Comparison of ENCODE assay signal across 26 mouse cellular contexts in genomic region chr13:86726695-86727094, GRCm38 (mm10).
"Had no signal": no experiment of that assay in that cellular context is flagged by ENCODE, and none has a peak within 500 bp of the region (broad histone marks: within the 10 kb centered on the region; RNA-seq: fewer than 3 reads in every experiment).

No protein-coding gene starts in this region.

- ATAC-seq: hindbrain, embryonic 16.5 days; inflammation-experienced regulatory T-cells, adult 6 months; intestine, embryonic 15.5 days; intestine, postnatal 0 days; liver, embryonic 12.5 days had no signal

- DNase-seq: gastrocnemius, postnatal 14 days; gastrocnemius, postnatal 36 days; heart, adult 11 months; heart, adult 2 months; heart, postnatal 14 days; heart, postnatal 36 days; kidney, adult 18-20 months; kidney, adult 8-10 months; kidney, postnatal 10 days; kidney, postnatal 25 days; kidney, postnatal 4 days had no signal

- H3K4me1 ChIP-seq: heart, embryonic 13.5 days; heart, embryonic 15.5 days; hindbrain, embryonic 10.5 days; hindbrain, embryonic 12.5 days; intestine, embryonic 15.5 days; limb, embryonic 13.5 days; limb, embryonic 15.5 days; liver, embryonic 12.5 days had no signal

- H3K4me3 ChIP-seq: heart, adult 2 months; heart, embryonic 13.5 days; heart, embryonic 15.5 days; hindbrain, embryonic 10.5 days; hindbrain, embryonic 12.5 days; intestine, embryonic 15.5 days; layer of hippocampus, adult 2 months; left cerebral cortex, adult 2 months; limb, embryonic 13.5 days; limb, embryonic 15.5 days; liver, embryonic 12.5 days had no signal

- H3K27me3 ChIP-seq: heart, embryonic 13.5 days; heart, embryonic 15.5 days; hindbrain, embryonic 12.5 days; intestine, embryonic 15.5 days; limb, embryonic 13.5 days; limb, embryonic 15.5 days; liver, embryonic 12.5 days had no signal

- H3K9ac ChIP-seq: heart, embryonic 13.5 days; heart, embryonic 15.5 days; hindbrain, embryonic 12.5 days; hindbrain, embryonic 14.5 days; intestine, embryonic 15.5 days; limb, embryonic 13.5 days; limb, embryonic 15.5 days; liver, embryonic 12.5 days had no signal

- H3K27ac ChIP-seq: heart, adult 2 months; heart, embryonic 13.5 days; heart, embryonic 15.5 days; hindbrain, embryonic 10.5 days; hindbrain, embryonic 12.5 days; hindbrain, embryonic 14.5 days; intestine, embryonic 15.5 days; layer of hippocampus, adult 2 months; left cerebral cortex, adult 2 months; limb, embryonic 13.5 days; limb, embryonic 15.5 days; liver, embryonic 12.5 days had no signal

- H3K36me3 ChIP-seq: heart, embryonic 13.5 days; heart, embryonic 15.5 days; hindbrain, embryonic 10.5 days; hindbrain, embryonic 12.5 days; intestine, embryonic 15.5 days; limb, embryonic 13.5 days; limb, embryonic 15.5 days; liver, embryonic 12.5 days had no signal

- H3K9me3 ChIP-seq: heart, embryonic 15.5 days; hindbrain, embryonic 10.5 days; hindbrain, embryonic 12.5 days; intestine, embryonic 15.5 days; limb, embryonic 13.5 days; limb, embryonic 15.5 days; liver, embryonic 12.5 days had no signal

- H3K4me2 ChIP-seq: heart, embryonic 11.5 days; heart, embryonic 13.5 days; heart, embryonic 15.5 days; hindbrain, embryonic 12.5 days; hindbrain, embryonic 14.5 days; intestine, embryonic 15.5 days; limb, embryonic 13.5 days; limb, embryonic 15.5 days; liver, embryonic 12.5 days had no signal
